Mouse (Mus musculus): ENCODE data around the gene Sim2.

Sim2 gene

DNA sequence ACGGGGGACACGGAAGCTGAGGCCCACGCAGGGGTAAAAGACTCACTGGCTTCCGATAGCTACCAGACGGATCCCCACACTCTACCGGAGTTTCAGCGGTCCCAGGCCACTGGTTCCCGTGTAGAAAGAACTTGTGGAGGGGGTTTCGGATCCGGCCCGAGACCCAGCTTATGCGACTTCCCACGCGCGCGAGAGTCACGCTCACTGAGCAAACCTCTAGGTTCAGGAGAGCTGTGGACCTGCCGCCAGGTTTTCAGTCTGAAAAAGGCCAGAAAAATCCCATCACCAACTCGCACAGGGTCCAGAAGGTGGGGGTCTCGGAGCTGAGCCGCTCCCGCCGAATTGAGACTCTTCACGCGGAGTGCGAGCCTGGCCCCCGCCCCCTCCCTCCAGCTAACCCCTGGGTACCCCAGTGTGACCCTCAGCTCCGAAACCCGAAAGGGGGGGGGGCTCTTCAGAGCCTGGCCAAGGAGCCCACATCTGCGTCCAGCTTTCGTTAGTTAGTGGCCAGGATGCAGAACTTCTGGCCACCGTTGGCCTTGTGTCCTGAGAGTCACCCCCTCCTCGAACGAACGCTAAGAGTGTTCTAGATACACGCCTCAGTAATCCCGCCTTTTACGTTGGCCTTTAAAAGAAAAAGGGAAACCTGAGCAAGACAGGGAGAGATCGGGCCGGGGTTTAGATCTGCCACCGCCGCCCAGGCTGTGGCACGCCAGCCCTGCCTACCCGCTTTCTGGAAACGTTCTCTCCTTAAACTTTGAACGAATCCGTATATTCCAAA is 5.5 kb upstream of the Sim2 start:
- DNase-seq = no peak

DNA sequence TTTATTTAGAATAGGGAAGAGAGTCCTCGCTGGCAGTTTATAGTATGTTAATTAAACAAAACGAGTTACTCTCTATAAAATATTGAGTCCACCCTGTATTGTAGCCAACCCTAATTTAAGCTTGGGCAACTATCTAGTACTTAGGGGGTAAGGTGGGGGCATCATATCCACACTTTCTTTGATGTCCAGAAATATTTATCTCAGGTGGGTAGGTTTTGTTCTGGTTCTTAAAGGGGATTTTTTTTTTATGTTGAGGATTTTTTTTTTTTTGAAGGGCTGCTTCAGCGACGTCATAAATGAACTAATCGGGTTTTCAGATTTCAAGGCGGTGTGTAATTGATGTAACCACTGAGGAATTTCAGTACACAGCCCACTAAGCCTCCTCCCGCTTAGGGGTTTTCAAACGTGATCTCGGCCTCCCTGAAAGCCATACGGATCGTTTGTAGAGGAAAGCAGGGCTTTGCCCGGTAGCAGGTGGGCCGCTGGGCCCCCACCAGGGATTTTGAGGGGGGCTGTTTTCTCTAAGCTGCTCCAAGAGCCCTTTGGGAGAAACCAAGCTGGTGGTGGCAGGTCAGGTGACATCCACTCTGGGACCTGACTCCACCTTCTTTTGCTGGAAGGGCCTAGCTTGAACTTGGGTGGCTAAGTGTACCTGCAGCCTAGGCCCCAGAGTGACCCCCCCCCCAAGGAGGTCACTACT is 4.7 kb upstream of the Sim2 start:
- no peak for DNase-seq

- DNase-seq = no peak
Observed at GRCm38 (mm10) chr16:94081596-94081995, 3.1 kb upstream of the Sim2 start.

- no peak for DNase-seq
Observed at GRCm38 (mm10) chr16:94081996-94082708, 2.6 kb upstream of the Sim2 start.

GRCm38 (mm10) chr16:94082960-94083847 is 1.5 kb upstream of the Sim2 start:
- no peak for DNase-seq

- no peak for DNase-seq
Observed at GRCm38 (mm10) chr16:94083848-94084525, 744 bp upstream of the Sim2 start.

GRCm38 (mm10) chr16:94085603-94086285 is 1.0 kb downstream of the Sim2 start:
- DNase-seq = peak in 1 of 2 experiments; percentile 21

DNA sequence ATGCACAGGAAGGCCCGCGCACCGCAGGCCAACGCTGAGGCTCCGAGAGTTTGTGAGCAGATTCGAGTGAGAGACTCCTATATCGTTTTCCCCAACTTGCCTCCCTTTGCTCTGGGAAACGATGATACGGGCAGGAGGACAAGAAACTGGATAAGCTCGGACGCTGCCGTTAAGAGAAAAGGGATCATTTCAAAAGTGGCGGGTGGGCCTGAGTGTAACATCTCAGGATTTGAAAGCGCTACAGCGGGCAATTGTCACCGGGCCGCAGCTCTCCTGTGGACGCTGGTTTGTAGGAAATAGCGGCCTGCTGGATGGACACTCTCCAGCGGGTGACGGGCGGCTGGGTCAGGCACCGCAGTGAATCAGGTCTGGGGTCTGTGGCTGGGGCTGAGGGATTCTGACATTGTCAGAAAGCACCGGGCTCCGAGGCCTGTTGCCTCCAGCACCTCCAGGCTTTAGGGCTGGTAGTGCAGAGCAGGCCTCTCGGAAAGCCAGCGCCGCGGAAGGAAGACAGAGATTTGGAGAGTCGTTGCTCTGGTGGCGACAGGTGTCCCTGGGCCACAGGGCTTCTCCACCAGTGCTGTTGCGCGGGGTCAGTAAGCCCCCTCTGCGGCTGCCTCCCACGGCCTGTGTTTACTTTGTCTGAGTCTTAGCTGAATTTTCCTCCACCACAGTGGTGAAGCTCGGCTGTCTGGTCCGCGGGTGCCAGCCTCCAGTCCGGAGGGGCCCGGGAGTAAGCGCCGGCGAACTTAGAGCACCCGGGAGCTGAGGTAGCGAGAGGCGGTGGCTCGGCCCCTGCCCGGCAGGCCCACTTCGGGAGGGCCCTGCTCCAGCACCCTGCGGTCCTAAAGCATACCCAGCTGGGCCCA is 2.2 kb downstream of the Sim2 start:
- DNase-seq = peak in 1 of 2 experiments; percentile 26

- no peak for DNase-seq
Observed at GRCm38 (mm10) chr16:94087570-94088225, 3.0 kb downstream of the Sim2 start.

GRCm38 (mm10) chr16:94088226-94088748 is 3.6 kb downstream of the Sim2 start:
- DNase-seq = no peak

DNA sequence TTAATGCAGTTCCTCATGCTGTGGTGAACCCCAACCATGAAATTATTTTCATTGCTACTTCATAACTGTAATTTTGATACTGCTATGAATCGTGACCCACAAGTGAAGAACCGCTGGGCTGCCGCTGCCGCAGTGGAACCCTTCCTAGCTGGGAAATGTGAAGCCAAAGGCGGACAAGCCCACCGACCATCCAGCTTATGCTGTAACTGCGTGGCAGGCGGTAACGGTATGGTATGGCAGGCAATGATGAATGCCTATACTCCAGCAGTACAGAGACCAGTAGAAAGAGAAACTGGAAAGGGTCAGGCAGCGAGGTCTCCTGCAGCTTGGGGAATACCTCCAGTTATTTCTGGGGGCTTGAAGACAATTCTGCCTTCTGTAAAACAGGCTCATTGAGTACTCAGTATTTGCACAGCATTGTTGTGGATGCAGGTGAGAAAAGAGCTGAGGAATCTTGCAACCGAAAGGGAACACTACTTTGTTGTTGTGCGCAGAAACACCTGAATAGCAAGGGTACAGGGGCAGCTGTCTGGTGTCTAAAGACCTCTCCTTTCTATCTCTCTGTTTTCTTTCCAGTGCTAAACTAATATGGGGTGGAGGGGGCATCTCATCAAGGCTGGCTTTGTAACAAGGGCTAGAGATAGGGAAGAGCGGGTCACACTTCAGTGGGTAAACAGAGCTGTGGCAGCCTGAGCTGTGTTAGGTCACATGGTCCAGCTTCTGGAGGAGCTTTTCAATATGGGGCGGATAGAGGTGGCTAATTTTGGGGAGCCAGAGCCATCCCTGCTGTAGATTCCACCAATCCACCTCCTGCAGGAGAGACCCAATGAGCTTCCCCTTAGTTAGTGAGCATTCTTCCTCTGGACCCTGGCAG is 4.3 kb downstream of the Sim2 start:
- DNase-seq = no peak

DNA sequence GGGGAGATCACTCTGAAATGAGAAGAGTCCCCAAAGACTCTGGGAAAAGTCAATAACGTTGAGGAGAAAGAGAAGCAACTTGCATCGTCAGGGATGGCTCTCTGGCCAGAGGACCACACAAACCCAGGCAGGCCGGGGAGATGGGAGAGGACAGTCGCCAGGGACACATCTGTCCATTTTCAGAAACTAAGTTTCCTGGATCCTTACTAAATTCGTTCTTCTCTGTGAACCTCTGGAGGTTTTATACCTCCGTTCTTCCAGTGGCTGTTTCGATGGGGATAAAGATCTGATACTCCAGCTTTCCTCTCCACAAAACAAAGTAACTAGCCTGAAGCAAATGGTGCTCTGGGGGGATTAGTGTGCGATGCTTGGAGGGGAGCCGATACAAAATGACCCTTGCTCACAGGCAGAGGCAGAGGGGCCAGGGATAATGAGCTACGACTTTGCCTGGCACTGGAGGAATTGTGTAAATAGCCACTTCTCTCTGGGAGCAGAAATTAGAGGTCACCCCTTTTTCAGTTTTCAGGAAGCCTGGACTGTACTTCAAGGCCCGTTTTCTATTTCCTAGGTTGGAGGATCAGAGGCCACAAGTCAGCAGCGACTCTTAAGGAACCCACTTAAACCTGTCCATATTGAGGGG is 7.9 kb downstream of the Sim2 start:
- no peak for DNase-seq

GRCm38 (mm10) chr16:94093151-94093863 is 8.6 kb downstream of the Sim2 start:
- no peak for DNase-seq

DNA sequence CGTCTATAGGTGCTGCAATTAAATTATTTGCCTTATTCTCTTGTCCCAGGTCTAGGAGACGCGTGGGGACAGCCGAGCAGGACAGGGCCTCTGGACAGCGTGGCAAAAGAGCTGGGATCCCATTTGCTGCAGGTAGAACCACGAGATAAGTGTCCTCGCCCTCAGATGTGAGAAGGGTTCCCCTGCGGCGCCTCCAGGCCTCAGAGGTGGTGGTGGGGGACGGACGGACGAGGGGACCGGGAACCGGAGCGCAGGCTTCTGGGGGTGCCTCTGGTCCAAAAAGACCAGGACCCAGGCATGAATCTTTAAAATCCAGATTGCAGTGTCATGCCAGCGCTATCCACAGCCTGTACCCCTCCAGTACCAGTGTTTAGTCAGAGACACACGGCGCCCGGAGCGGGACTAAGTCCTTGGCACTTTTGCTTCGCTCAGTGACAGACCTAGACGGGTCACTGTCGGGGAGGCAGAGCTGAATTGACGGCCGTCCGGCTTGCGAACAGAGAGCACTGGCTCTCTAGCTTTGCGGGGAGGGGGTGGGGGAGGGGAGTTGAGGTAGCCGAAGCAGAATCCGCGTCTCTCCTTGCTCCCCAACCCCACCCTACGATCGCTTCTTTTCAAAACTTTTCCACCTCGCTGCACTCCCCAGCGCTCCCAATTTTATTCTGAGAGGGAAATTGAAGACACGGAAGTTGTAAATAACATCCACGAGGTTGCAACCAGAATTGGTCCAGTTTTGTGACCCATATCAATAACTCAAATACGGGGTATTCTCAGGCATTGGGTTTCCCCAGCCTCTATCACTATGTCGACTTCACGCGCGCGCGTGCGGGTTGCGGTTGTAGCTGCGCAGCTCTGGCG is 9.7 kb downstream of the Sim2 start:
- DNase-seq = no peak

GRCm38 (mm10) chr16:94095109-94095822 is 10.5 kb downstream of the Sim2 start:
- DNase-seq = no peak

GRCm38 (mm10) chr16:94096479-94096878 is 11.7 kb downstream of the Sim2 start:
- DNase-seq = no peak

Data from cerebellum, adult 18-20 months (tissue).